Mouse (Mus musculus): ENCODE data around the gene Lclat1.

- TF ChIP-seq CTCF (IDR thresholded peaks at IDR 0.05; ENCODE audit: borderline replicate concordance, extremely low read depth, insufficient read depth, insufficient read length) (no peak), POLR2A (IDR thresholded peaks at IDR 0.05; ENCODE audit: borderline replicate concordance, extremely low read depth, insufficient read depth, insufficient read length, poor library complexity, severe bottlenecking) (no peak)
Measured at GRCm38 (mm10) chr17:73068321-73068992, 39.3 kb upstream of the Lclat1 start.
